In the genomic region with DNA sequence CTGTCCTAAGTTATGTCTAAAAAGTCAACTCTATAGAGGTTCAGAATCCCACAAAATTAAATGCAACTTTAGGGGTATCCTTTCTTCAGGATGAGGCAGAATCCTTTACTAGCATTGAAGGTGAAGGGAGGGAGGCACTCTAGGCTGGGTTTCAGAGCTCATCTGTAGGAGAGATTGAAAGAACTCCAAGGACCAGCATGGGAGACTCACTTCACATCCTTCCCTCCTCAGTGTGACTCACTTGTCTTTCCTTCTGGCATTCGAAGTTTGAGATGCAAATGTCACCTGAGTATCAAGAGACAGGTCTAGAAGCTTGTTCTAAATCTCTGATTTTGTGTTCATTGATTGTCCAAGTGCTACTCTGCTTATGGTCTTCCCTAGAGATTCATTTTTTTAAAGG, we compare ENCODE assay signal across 20 mouse cellular contexts.
A peak's percentile ranks its signal among the peaks of the same experiment; 100 is the strongest.
DNase-seq lines count a peak whose midpoint lies in the region; ATAC-seq and TF ChIP-seq lines count a peak whose summit lies in the region.
"Had no signal": no experiment of that assay in that cellular context is flagged by ENCODE, and none has a peak within 500 bp of the region (broad histone marks: within the 10 kb centered on the region; RNA-seq: fewer than 3 reads in every experiment).

No protein-coding gene starts in this region.

- DNase-seq in frontal cortex, postnatal 25 days (ENCODE audit: low spot score in 2 of 2): no peak
- DNase-seq in layer of hippocampus, adult 2 months (ENCODE audit: low spot score in 2 of 2): no peak
- DNase-seq in layer of hippocampus, postnatal 25 days (ENCODE audit: extremely low spot score in 1 of 2, low spot score in 1 of 2): no peak
- DNase-seq in left cerebral cortex, adult 2 months (ENCODE audit: extremely low spot score in 1 of 2, low spot score in 2 of 2): no peak
- no peak for DNase-seq in left cerebral cortex, postnatal 36 days (ENCODE audit: low spot score in 2 of 2)
- peak; percentile 53 for DNase-seq in right cerebral cortex, adult 18-20 months
- DNase-seq in right cerebral cortex, postnatal 14 days: no peak
- DNase-seq: adrenal gland, adult 2 months; adrenal gland, adult 8-10 months; adrenal gland, postnatal 10 days; adrenal gland, postnatal 14 days; adrenal gland, postnatal 25 days; adrenal gland, postnatal 36 days; B cell, adult 2 months; cerebellum, adult 11 months; cerebellum, adult 11-12 months had no signal

- peak; percentile 47; the same call in 1 of the 2 replicates for ATAC-seq in frontal cortex, adult (ENCODE audit: low TSS enrichment)
- ATAC-seq: activated CD4-positive, CD25-positive, alpha-beta regulatory T cell, adult 4 months; CD4-positive, CD25-positive, alpha-beta regulatory T cell, adult 4 months; Patski had no signal

- no peak for TF ChIP-seq CTCF in layer of hippocampus, adult 2 months (conservative IDR thresholded peaks at IDR 0.05)
- TF ChIP-seq CTCF in left cerebral cortex, adult 2 months (IDR thresholded peaks at IDR 0.05): no peak

- no peak overlapping the region for H3K4me3 ChIP-seq in layer of hippocampus, adult 2 months
- H3K4me3 ChIP-seq in left cerebral cortex, adult 2 months: no peak overlapping the region

- H3K27ac ChIP-seq in layer of hippocampus, adult 2 months: peak overlapping the region; percentile 23; the same call in 1 of the 2 replicates
- H3K27ac ChIP-seq in left cerebral cortex, adult 2 months: 0 out of 2 replicates have a peak overlapping the region, but pooled peaks have one; percentile 3

- intact Hi-C loops in left cerebral cortex, adult 2 months (cut with DNase I): no loop called here
- intact Hi-C loops in left cerebral cortex, postnatal 36 days (cut with DNase I): no loop called here
